Mouse (Mus musculus): ENCODE measurements around the gene H2-Q7.
"Not testable (repeated sequence)": the region's sequence is repeated elsewhere in the genome, so short reads cannot be mapped to it uniquely, and the experiment has no call there.

GRCm38 (mm10) chr17:35425474-35425873, 13.5 kb upstream of the H2-Q7 start:
- not testable (repeated sequence) for TF ChIP-seq POLR2A (IDR thresholded peaks at IDR 0.05; ENCODE audit: borderline replicate concordance, extremely low read depth, insufficient read depth, insufficient read length, poor library complexity, severe bottlenecking); CTCF (IDR thresholded peaks at IDR 0.05; ENCODE audit: borderline replicate concordance, extremely low read depth, insufficient read depth, insufficient read length)
